Mouse (Mus musculus) C2C12 (cell line): ENCODE measurements around the gene Tctn1. TPM values are rescaled to one million over a fixed set of nuclear protein-coding genes. Genes with fewer than 3 reads are reported as not detected.

ENCODE experiments used
- H3K27me3 ChIP-seq: one replicate; pipeline ENCODE4 v1.6.1; 2011; ENCODE audit not compliant: control insufficient read depth, insufficient read depth, insufficient read length
- H3K36me3 ChIP-seq: one replicate; pipeline ENCODE4 v1.6.1; 2011; ENCODE audit not compliant: control insufficient read depth, insufficient read depth
- H3K4me3 ChIP-seq: one replicate; pipeline ENCODE4 v1.5.1; 2011; ENCODE audit warnings: mild to moderate bottlenecking, control low read depth; ENCODE audit not compliant: poor library complexity, insufficient read depth, severe bottlenecking
- H3K79me2 ChIP-seq: one replicate; pipeline ENCODE4 v1.6.1; 2011; ENCODE audit not compliant: control insufficient read depth, insufficient read depth
- H3K79me3 ChIP-seq: one replicate; pipeline ENCODE4 v1.6.1; 2011; ENCODE audit warnings: low read depth, control low read depth
- H3ac ChIP-seq: one replicate; pipeline ENCODE3; 2011; ENCODE audit warnings: low read depth; ENCODE audit not compliant: control insufficient read depth, insufficient read length
- CEBPB ChIP-seq: IDR thresholded peaks from one replicate; pipeline ENCODE4 v1.6.1; 2011; ENCODE audit warnings: low read depth, mild to moderate bottlenecking, control low read depth, moderate library complexity
- CTCF ChIP-seq: IDR thresholded peaks from one replicate; pipeline ENCODE4 v1.5.1; 2011; ENCODE audit not compliant: control insufficient read depth, insufficient read depth, insufficient read length
- FOSL1 ChIP-seq: IDR thresholded peaks from one replicate; pipeline ENCODE4 v1.8.0; 2011; ENCODE audit warnings: mild to moderate bottlenecking, low read length; ENCODE audit not compliant: poor library complexity, insufficient read depth, severe bottlenecking
- MAX ChIP-seq: IDR thresholded peaks from one replicate; pipeline ENCODE4 v1.6.1; 2011; ENCODE audit warnings: mild to moderate bottlenecking, control low read depth
- MYOD1 ChIP-seq: IDR thresholded peaks from one replicate; pipeline ENCODE4 v1.6.1; 2011; ENCODE audit warnings: low read depth; ENCODE audit not compliant: control insufficient read depth, insufficient read length
- MYOG ChIP-seq: IDR thresholded peaks from one replicate; pipeline ENCODE4 v1.6.1; 2011; ENCODE audit not compliant: control insufficient read depth, insufficient read length; ENCODE audit errors: extremely low read depth
- USF1 ChIP-seq: IDR thresholded peaks from one replicate; pipeline ENCODE4 v1.6.1; 2011; ENCODE audit warnings: low read depth, mild to moderate bottlenecking, control low read depth, moderate library complexity
- long read RNA-seq, 2 experiments: library from polyadenylated mRNA; unstranded; transcript quantifications; one replicate each; pipeline ENCODE4 v2.0.0; 2019 to 2020
- polyA plus RNA-seq: library from polyadenylated mRNA; unstranded; fragments of >200 nt; fragmentation: generic; extraction: Trizol; gene quantifications from one replicate; pipeline ENCODE4 v1.2.1, GENCODE M21; 2012; ENCODE audit warnings: missing spikeins

Gene Tctn1
- polyA plus RNA-seq = 2.6 TPM
- long read RNA-seq, experiment 1, partial matches to known transcripts = 0 of 2 reads
- long read RNA-seq, experiment 1, other reads (novel, unspliced or antisense) = 2 of 2 reads
- long read RNA-seq, experiment 2 = 0 reads

- Histone ChIP-seq H3K79me3 (no peaks in the 10 kb centered on the region), H3K4me3 (peak within 1 kb of the TSS; percentile 78), H3K79me2 (peaks cover 5% of the 10 kb centered on the region)
These were observed at the start of gene Tctn1 for GRCm38 (mm10) chr5:122263933-122264905. Gene Tctn1, minus strand, starts transcription at chr5:122264460.

GRCm38 (mm10) chr5:122312942-122313684 is 48.9 kb upstream of the Tctn1 start:
- TF ChIP-seq FOSL1 = no peak
- no peak for TF ChIP-seq MYOD1
- no peak for TF ChIP-seq MYOG
- no peak for TF ChIP-seq CEBPB
- no peak for TF ChIP-seq CTCF
- TF ChIP-seq MAX = no peak
- no peak for TF ChIP-seq USF1
- Histone ChIP-seq H3K36me3 (peaks cover 17% of the 10 kb centered on the region), H3K79me2 (peaks cover 13% of the 10 kb centered on the region), H3ac (no peak overlapping the region), H3K27me3 (no peaks in the 10 kb centered on the region), H3K4me3 (no peak overlapping the region), H3K79me3 (peaks cover 2% of the 10 kb centered on the region)

More at GRCm38 (mm10) chr5:122263933-122264905, at the start of gene Tctn1:
- Histone ChIP-seq H3K36me3 (peaks cover 2% of the 10 kb centered on the region), H3K27me3 (no peaks in the 10 kb centered on the region), H3ac (peak within 1 kb of the TSS; percentile 48)
- no peak for TF ChIP-seq USF1
- no peak for TF ChIP-seq MYOG
- TF ChIP-seq CTCF = no peak
- TF ChIP-seq FOSL1 = no peak
- no peak for TF ChIP-seq MYOD1
- no peak for TF ChIP-seq CEBPB
- no peak for TF ChIP-seq MAX

GRCm38 (mm10) chr5:122312346-122312745 is 48.1 kb upstream of the Tctn1 start:
- Histone ChIP-seq H3K36me3 (peaks cover 16% of the 10 kb centered on the region), H3ac (no peak overlapping the region), H3K79me2 (peaks cover 15% of the 10 kb centered on the region), H3K27me3 (no peaks in the 10 kb centered on the region), H3K79me3 (peaks cover 2% of the 10 kb centered on the region), H3K4me3 (no peak overlapping the region)
- TF ChIP-seq MYOG (no peak), CEBPB (no peak), CTCF (no peak), FOSL1 (no peak), MYOD1 (no peak), MAX (no peak), USF1 (no peak)

GRCm38 (mm10) chr5:122311692-122312091 is 47.4 kb upstream of the Tctn1 start:
- H3K27me3 ChIP-seq = no peaks in the 10 kb centered on the region
- TF ChIP-seq MAX = no peak
- TF ChIP-seq CEBPB = no peak
- no peak for TF ChIP-seq MYOD1
- TF ChIP-seq USF1 = no peak
- no peak for TF ChIP-seq CTCF
- TF ChIP-seq FOSL1 = no peak
- TF ChIP-seq MYOG = no peak
- H3ac ChIP-seq = no peak overlapping the region
- peaks cover 10% of the 10 kb centered on the region for H3K36me3 ChIP-seq
- peaks cover 2% of the 10 kb centered on the region for H3K79me3 ChIP-seq
- H3K4me3 ChIP-seq = no peak overlapping the region
- H3K79me2 ChIP-seq = peaks cover 18% of the 10 kb centered on the region

GRCm38 (mm10) chr5:122310699-122311098 is 46.4 kb upstream of the Tctn1 start:
- H3K4me3 ChIP-seq = no peak overlapping the region
- peaks cover 4% of the 10 kb centered on the region for H3K79me3 ChIP-seq
- peaks cover 6% of the 10 kb centered on the region for H3K36me3 ChIP-seq
- peaks cover 21% of the 10 kb centered on the region for H3K79me2 ChIP-seq
- TF ChIP-seq MYOD1 = no peak
- no peak overlapping the region for H3ac ChIP-seq
- no peaks in the 10 kb centered on the region for H3K27me3 ChIP-seq
